Mouse (Mus musculus) CH12.LX (cell line): ENCODE results near the gene Dupd1.

Experiments
- BHLHE40 ChIP-seq: IDR thresholded peaks from 2 replicates; pipeline ENCODE4 v1.6.1; 2011; ENCODE audit warnings: mild to moderate bottlenecking, low read depth, low read length, improper control_type of control experiment
- CTCF ChIP-seq, 2 experiments: IDR thresholded peaks in 1 of 2; conservative IDR thresholded peaks in 1 of 2; 2 replicates each; pipeline ENCODE4 v1.5.1; 2011 to 2012; ENCODE audit warnings: low read depth in 2 of 2, low read length in 2 of 2, improper control_type of control experiment in 1 of 2, inconsistent platforms in 1 of 2, mild to moderate bottlenecking in 1 of 2, moderate library complexity in 1 of 2
- MAFK ChIP-seq: IDR thresholded peaks from 2 replicates; pipeline ENCODE4 v1.6.1; 2011; ENCODE audit warnings: low read length, improper control_type of control experiment; ENCODE audit not compliant: insufficient replicate concordance
- MXI1 ChIP-seq: IDR thresholded peaks from 2 replicates; pipeline ENCODE4 v1.6.1; 2011; ENCODE audit warnings: mild to moderate bottlenecking, low read depth, low read length, improper control_type of control experiment
- POLR2A ChIP-seq: IDR thresholded peaks from 2 replicates; pipeline ENCODE4 v1.6.1; 2011; ENCODE audit warnings: low read depth, mild to moderate bottlenecking, improper control_type of control experiment, low read length
- ZKSCAN1 ChIP-seq: IDR thresholded peaks from 2 replicates; pipeline ENCODE4 v1.6.1; 2012; ENCODE audit warnings: low read depth, inconsistent platforms, low read length, improper control_type of control experiment, borderline replicate concordance
- ZNF384 ChIP-seq: IDR thresholded peaks from 2 replicates; pipeline ENCODE4 v1.6.1; 2012; ENCODE audit warnings: low read depth, low read length, improper control_type of control experiment, inconsistent platforms

DNA sequence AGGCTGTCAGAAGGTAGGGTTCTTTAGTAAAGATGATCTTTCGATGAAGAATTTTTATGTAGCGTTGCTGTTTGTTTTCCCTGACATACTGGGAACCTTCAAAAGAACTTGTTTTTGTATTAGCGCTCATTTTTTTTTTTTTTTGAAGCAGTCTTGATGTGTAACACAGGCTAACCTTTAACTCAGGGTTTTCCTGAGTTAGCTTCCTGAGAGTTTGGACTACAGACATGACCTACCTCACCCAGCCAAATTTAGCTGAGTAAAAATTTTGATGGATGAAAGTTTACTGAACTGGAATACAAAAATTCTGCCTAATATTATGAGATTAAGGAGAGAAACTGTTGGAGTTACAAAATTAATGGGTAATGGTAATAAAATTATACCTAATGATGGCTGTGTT, 38.0 kb upstream of the Dupd1 start:
- TF ChIP-seq BHLHE40 (no peak), CTCF (conservative IDR thresholded peaks at IDR 0.05 in 1 of 2, IDR thresholded peaks at IDR 0.05 in 1 of 2; ENCODE audit: low read depth in 2 of 2, low read length in 2 of 2) (no peak), POLR2A (no peak), MXI1 (no peak), ZKSCAN1 (no peak), MAFK (no peak), ZNF384 (no peak)
